Mouse (Mus musculus) layer of hippocampus, postnatal 14 days (tissue): Measurements from ENCODE around the gene Cdk1. TPM values are rescaled to one million over a fixed set of nuclear protein-coding genes. Genes with fewer than 3 reads are reported as not detected.

Experiments
- DNase-seq, 2 experiments: peaks; one replicate each; pipeline ENCODE4 v3.0.0; 2021 to 2022; ENCODE audit warnings: low spot score in 2 of 2, mixed read lengths in 1 of 2
- total RNA-seq, 2 experiments: library from RNA; stranded (reverse); gene quantifications; 2 replicates each; pipeline ENCODE4 v1.2.3; 2021

The Cdk1 gene
- total RNA-seq, 2 experiments from 2014 or later = 2.9 to 3.4 TPM

DNA sequence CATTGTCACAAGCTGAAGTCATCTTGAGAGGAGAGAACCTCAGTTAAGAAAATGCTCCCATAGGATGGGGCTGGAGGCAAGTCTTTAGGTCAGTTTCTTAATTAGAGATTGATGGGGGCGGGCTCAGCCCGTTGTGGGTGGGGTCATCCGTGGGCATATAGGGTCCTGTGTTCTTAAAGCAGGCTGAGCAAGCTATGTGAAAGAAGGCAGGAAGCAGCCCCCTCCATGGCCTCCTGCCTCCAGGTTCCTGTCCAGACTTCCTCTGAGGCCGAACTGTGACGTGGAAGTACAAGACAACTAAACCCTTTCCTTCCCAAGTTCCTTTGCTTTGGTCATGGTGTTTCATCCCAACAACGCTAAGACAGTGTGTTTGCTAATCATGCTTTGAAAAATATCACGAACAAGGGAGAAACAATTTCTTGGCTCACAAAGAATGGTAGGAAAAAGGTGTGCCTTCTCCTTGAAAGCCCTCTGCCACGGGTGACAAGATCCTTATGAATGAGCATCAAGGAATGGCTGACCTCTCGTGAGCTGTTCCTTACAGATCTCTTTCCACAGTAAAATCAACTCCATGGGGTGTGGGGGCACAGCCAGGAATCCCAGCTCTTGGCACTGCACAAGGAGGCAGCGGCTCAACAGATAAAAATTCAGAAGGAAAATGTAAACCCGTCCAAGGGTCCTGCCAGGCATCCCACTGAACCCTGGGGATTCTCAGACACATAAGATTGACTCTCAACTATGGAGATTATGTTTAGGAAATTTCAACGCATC lies 1.5 kb downstream of the Cdk1 start:
- no peak for DNase-seq

- no peak for DNase-seq
These were observed 4.5 kb downstream of the Cdk1 start for GRCm38 (mm10) chr10:69348206-69348605.

- DNase-seq = no peak
These were observed 10.4 kb downstream of the Cdk1 start for GRCm38 (mm10) chr10:69342328-69342727.

GRCm38 (mm10) chr10:69341570-69342227 lies 11.0 kb downstream of the Cdk1 start:
- DNase-seq = no peak

GRCm38 (mm10) chr10:69340001-69340400 lies 12.7 kb downstream of the Cdk1 start:
- DNase-seq = no peak

DNA sequence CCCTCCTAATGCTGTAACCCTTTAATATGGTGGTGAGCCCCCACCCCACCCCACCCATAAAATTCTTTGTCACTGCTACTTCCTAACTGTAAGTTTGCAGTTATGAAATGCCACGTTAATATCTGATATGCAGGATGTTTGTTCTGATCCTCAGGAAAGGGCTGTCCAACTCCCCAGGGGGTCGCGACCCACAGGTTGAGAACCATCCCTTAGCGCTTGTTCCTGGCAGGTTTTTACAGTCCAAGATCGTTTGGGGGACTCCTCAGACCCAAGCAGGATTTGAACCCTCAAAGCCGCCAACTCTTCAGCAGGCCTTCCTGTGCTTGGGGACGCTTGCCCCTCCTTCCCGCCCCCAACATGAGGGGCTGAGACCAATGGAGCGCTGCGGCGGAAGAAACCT lies 16.5 kb downstream of the Cdk1 start:
- DNase-seq = no peak

DNA sequence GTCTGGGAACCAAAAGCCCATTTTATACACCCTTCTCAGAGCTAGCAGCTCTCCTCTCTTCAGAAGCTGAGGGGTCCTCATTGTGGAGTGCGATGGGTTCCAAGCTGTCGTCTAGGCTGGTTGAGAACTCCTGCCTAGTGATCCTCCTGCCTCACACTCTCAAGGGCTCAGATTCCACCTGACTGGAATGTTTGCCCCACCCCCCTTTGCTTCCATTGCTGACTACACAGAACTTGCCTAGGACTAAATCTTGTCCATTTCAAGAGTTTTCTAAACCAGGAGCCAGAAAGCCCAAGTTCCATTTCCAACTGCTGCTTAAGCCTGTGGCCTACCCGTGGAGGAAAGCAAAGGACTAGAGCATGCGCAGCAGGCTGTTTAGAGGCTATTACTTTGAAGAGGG lies 17.1 kb downstream of the Cdk1 start:
- no peak for DNase-seq

DNA sequence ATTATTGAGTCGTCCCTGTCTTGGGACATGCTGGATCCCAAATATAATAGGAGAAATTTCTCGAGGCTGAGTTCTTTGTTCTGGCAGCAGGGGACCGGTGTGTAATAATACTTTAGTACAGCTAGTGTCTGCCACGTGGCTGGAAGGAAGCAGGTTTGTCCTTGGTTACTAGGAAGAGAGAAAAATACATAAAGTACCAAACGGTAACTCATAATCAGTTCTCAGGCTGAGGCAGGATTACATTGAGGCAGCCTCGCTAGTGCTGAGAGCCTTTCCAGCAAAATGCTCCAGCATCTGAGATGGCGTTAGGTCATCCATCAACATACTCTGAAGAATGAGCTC lies 17.6 kb downstream of the Cdk1 start:
- DNase-seq = no peak

GRCm38 (mm10) chr10:69334271-69335194 lies 18.2 kb downstream of the Cdk1 start:
- DNase-seq = peak in 1 of 2 experiments; percentile 23

DNA sequence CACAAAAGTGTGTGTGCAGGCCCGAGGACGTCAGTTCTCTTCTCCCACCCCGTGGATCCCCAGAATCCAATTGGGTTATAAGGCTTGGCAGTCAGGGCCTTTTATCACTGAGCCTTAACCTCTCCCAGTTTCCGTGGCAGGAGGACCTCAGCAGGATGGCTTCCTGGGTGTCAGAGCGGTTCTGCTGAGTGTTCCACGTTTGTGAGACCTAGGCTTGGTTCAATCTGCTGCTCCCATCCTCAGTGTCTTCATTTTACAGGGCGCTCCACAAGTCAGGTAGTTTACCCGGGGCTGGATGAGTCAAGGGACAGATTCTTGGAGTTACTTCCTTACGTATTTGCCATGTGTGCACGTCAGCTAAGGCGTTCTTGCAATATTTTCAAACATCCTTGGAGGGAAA lies 19.5 kb downstream of the Cdk1 start:
- no peak for DNase-seq

DNA sequence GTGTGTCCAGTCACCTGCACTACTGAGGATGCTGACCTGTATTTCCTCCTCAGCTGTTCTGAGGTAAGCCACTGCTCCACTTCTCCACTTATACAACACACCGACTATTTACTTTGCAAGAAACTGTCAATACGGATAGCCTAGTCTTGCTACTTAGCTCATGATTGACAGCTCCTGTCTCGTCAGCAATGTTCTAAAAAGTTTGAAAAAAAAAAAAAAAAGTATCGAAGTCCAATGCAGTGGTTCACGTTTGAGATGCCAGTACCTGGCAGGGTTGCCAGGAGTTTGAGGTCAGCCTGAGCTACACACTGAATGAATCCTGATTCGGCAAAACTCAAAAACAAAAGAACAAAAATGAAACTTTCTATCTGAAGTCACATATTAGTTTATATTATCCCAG lies 21.5 kb downstream of the Cdk1 start:
- no peak for DNase-seq

GRCm38 (mm10) chr10:69328656-69329046 lies 24.1 kb downstream of the Cdk1 start:
- DNase-seq = no peak

DNA sequence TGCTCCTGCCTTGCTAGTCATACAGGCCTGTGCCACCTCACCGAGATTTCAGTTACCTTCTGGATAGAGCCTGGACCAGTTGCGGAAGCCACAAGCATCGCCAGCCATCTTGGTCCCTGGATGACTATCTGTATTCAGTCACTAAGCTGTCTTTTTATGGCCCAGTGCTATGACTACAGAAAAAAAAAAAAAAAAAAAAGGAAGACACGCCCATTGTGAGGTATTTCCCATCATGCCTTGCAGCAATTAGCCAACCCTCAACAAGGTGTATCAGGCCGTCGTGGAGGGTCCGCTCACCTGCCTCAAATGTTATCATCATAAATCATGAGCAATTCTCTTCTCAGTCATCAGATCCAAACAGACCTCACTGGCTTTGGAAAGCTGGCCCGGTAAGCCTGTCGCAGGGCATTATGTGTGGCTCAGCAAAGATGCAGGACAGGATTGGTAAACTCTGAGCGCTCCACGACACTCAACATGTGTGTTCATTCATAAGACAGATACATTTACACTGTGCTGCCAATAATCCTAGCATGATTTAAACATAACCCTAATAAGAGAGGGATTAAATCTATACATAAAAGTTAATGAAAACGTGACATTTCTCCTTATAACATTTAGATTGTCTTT lies 24.6 kb downstream of the Cdk1 start:
- no peak for DNase-seq

DNA sequence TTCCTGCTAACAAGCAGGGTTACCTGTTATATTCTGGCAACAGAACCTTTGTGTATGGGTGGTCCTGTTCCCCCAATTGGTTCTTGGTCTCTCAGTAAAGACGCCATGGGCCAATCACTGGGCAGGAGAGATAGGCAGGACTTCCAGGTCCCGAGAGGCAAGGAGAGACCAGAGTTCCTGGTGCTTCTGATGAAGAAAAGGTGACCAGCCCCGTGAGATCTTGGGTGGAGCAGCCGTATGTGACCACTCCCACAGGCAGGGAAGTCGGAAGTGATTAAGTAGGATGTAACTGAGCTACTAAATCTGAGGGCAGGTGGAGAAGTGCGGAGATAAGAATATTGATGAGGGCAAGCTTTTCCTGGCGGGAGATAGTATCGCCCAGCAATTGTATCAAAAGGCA lies 25.4 kb downstream of the Cdk1 start:
- DNase-seq = no peak

DNA sequence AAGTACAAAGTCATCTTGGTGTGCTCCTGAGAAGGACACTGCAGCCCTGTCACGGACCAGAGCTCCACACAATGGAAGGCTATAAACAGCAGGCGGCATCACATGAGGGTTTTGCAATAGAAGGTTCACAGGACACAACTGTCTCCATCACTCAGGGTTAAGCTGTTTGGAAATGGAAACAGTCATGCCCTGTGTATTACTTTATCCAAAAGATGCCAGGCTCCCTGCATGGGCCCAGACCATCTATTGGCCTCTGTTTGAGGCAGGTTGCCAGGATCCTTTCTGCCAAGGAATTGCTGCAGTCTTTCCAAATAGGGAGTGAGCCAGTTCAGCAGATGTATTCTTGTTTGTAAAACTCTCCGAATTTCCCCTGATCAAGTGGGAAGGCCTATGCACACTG lies 26.3 kb downstream of the Cdk1 start:
- peak; percentile 74 to 86 for DNase-seq

- no peak for DNase-seq
These were observed 27.9 kb downstream of the Cdk1 start for GRCm38 (mm10) chr10:69324816-69325215.

DNA sequence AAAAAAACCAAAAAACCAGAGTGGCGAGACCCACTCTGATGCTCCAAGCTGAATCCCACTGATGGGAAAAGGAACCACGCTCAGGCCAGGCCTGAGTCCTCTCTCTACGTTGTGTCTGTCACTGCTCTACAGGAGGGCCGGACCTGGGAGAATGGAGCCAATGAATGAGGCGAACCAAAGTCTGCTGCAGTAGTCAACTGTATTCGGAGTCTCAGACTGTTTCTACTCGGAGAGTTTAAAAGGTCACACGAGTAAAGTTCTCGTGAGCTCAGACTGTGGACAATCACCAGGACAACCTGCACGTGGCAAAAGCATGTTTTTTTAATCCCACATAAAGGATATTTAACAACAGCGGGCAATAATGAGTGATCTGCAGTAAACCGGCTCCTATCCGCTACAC lies 28.8 kb downstream of the Cdk1 start:
- DNase-seq = no peak

DNA sequence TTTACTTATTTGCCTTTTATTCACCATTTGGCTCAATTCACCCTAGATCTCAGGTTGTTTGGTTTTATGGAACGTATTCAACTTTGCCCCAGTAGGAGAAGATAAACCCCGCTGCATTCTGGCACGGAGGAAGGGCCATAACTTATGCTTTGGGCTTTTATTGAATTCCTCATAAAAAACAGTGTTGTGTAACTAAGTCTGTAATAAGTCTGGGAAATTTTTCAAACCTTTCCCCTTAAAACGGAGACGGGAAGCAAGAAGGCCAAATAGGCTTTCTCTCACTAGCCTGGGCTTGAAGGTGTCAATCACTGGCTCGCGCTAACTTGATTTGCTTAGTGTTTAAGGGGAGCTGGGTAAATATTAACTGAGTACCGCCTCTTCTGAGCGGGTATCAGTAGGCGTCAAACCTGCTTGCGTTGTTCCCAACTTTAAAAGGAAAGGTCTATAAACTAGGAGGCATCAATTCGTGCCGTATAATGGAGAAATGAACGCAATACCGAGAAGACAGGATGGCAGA lies 31.2 kb downstream of the Cdk1 start:
- no peak for DNase-seq

- DNase-seq = peak; percentile 70 to 73
These were observed 31.8 kb downstream of the Cdk1 start for GRCm38 (mm10) chr10:69320667-69321518.

DNA sequence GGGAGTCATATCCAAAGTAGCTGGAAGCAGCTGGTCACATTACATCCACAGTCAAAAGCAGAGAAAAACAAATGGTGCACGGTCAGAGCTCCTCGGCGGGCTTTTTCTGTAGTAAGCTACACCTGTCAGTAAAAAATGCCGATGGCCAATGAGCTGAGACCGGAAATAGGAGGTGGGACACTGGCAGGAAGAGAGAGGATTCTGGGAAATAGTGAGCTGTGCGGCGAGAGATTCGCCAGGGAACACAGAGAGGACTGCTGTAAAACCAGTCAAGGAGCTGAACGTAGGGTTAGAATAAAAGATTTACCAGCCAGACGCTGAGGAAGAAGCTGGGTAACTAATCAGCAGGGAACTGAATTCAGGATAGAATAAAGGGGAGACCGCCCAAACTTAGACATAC lies 34.2 kb downstream of the Cdk1 start:
- DNase-seq = no peak
